Mouse (Mus musculus): ENCODE data around the gene Vps53. TPM values are rescaled to one million over a fixed set of nuclear protein-coding genes. Genes with fewer than 3 reads are reported as not detected.
"Not testable (repeated sequence)": the region's sequence is repeated elsewhere in the genome, so short reads cannot be mapped to it uniquely, and the experiment has no call there.

The Vps53 gene
- polyA plus RNA-seq (2016; fragmentation: Nextera tagmentation; extraction: Ambion mirVana): 21.2 and 22.9 TPM in 2 replicates

DNA sequence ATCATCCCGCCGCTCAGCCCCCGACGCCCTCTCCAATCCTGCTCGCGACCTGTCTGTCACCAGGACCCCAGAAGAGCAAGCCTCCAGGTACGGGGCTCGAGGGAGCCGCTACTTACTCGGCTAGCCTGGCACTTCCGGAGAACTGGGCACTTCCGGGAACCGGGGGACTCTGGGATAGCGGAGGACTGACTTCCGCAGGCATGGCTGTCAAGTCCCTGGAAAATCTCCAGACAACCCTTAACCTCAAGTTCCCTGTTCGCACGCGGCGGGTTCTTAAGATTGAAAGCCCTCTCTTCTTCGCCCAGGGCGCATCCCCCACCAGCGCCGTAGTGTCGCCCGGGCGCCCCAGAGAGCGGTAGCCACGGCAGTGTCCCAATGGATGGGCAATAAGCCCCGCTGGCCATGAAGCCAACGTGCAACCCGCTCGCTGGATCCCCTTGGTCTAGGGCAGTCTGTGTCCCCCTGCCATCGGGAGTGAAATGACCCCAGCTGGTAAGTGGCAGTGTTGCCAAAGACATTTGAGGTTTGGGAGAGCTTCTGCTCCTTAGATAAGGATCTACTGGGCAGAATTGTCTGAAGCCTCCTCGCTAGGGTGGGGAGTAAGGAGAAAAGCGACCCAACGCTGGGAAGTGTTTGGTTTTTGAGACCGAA lies at the start of gene Vps53, which contains the start of gene Fam57a:
Vps53 (minus strand) TSS at position 153 of the 651 bp plus-strand sequence.
Fam57a (plus strand) TSS at position 177 of the 651 bp plus-strand sequence.
- H3K27me3 ChIP-seq (replicated peaks): no peaks in the 10 kb centered on the region
- peak within 1 kb of the TSS; percentile 93 for H3K4me2 ChIP-seq
- H3K4me1 ChIP-seq: peaks cover 17% of the 10 kb centered on the region
- no peaks in the 10 kb centered on the region for H3K9me3 ChIP-seq (replicated peaks)
- peak within 1 kb of the TSS; percentile 84 for H3K9ac ChIP-seq
- H3K36me3 ChIP-seq: peaks cover 18% of the 10 kb centered on the region
- peak; percentile 89 for ATAC-seq
- peak within 1 kb of the TSS; percentile 78 for H3K27ac ChIP-seq
- WGBS (ENCODE audit: insufficient replicate concordance): 0% methylated on average over 37 of the region's 37 CpGs
- H3K4me3 ChIP-seq: peak within 1 kb of the TSS; percentile 94

DNA sequence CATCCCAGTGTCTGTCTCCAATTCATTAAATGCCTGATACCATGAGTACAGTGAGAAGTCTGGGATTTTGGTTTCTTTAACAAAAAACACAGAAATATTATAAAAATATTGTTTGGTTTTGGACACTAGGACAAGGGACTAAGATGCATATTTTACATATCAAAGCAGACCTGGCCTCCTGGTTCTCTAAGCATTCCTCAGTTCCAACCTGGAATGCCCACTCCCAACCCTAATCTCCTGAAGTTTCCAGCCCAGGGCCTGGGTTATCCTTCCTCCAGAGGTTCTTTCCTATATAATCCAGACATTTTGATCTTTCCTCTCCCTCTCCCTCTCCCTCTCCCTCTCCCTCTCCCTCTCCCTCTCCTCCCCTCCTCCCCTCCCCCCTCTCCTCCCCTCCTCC lies 45.6 kb upstream of the Vps53 start:
- H3K4me3 ChIP-seq: no peak overlapping the region
- no peak overlapping the region for H3K4me2 ChIP-seq
- no peaks in the 10 kb centered on the region for H3K27me3 ChIP-seq (replicated peaks)
- no peak overlapping the region for H3K9ac ChIP-seq
- H3K27ac ChIP-seq: no peak overlapping the region
- no peaks in the 10 kb centered on the region for H3K9me3 ChIP-seq (replicated peaks)
- ATAC-seq: no peak
- no peaks in the 10 kb centered on the region for H3K4me1 ChIP-seq
- H3K36me3 ChIP-seq: peaks cover 54% of the 10 kb centered on the region

DNA sequence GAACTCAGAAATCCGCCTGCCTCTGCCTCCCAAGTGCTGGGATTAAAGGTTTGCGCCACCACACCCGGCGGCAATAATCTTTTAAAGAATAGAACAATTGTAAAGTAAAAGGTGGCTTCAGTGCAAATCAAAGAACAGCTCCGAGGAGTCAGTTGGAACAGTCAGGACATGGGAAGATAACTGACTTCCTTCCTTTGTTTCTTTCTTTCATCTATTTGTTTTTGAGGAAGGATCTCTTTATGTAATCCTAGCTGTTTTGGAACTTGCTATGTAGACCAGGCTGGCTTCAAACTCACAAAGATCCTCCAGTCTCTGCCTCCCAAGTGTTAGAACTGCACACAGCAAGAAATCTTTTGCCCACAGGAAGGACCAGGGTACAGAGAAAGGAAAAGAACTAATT lies 45.2 kb upstream of the Vps53 start:
- ATAC-seq: no peak
- Histone ChIP-seq H3K27me3 (replicated peaks) (no peaks in the 10 kb centered on the region), H3K4me1 (no peaks in the 10 kb centered on the region), H3K36me3 (peaks cover 58% of the 10 kb centered on the region), H3K27ac (no peak overlapping the region), H3K4me3 (no peak overlapping the region), H3K9ac (no peak overlapping the region), H3K9me3 (replicated peaks) (no peaks in the 10 kb centered on the region), H3K4me2 (no peak overlapping the region)
- 81% methylated on average over 5 of the region's 5 CpGs for WGBS (ENCODE audit: insufficient replicate concordance)

DNA sequence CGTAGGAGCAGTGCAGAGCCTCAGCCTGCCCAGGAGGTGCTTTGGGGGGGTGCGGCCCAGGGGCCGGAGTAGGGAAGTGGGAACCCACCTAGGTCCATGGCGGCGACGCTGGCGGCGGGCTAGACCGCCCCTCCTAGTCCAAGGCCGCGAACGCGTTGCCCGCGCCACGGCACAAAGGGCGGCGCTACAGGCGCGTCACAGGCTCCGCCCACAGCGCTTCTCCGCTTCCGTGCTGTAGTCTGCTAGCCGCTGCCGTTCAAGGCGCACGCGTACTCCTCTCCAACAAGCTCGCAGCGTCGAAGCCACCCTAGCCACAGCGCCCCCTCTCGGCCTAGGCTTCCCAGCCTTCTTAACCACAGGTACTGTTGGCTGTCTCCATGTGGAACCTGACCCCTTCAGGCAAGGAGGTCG lies 37.9 kb upstream of the Vps53 start, which contains the start of the genes Dbil5 and Gemin4:
Dbil5 (plus strand) TSS at position 219 of the 411 bp plus-strand sequence.
Gemin4 (minus strand) TSS at position 275 of the 411 bp plus-strand sequence.
- peak; percentile 98 for ATAC-seq
- Histone ChIP-seq H3K27ac (peak within 1 kb of the TSS; percentile 83), H3K4me2 (peak within 1 kb of the TSS; percentile 96), H3K9ac (peak within 1 kb of the TSS; percentile 93), H3K27me3 (replicated peaks) (no peaks in the 10 kb centered on the region), H3K9me3 (replicated peaks) (no peaks in the 10 kb centered on the region), H3K4me1 (peaks cover 27% of the 10 kb centered on the region), H3K4me3 (peak within 1 kb of the TSS; percentile 86), H3K36me3 (peaks cover 48% of the 10 kb centered on the region)
- under 1% methylated on average over 35 of the region's 35 CpGs for WGBS (ENCODE audit: insufficient replicate concordance)

DNA sequence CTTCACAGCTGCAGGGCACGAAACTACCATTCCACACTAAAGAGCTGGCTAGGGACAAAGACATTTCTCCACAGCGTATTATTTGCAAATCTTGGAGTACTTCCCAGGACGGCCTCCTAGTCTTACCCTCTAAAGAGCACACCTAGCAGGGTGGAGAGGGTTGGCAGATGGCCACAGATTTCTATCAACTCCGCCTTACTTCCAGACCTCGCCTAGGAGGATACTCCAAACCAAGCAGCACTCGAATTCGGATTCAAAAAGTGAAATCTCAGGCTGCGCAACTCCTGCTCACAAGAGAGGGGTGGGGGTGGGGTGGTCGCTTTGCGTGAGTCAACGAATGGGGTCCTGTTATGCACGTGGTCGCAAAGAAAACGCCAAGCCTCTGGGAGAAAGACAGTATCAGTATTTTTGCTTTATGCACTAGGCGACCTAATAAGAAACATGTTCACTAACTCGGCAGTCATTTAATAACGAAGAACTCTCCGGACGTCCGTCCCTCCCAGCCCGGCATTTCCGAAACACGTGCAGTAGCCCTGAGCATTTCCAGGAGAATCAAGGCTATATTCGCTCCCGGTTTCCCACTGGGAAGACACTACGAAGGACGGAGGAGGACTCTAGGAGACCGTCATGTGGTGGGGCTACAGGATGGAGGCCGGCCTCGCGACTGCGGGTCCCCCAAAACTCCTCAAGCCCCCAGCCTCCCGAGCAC lies 37.4 kb upstream of the Vps53 start:
- peaks cover 48% of the 10 kb centered on the region for H3K36me3 ChIP-seq
- peak overlapping the region; percentile 83 for H3K27ac ChIP-seq
- WGBS (ENCODE audit: insufficient replicate concordance): 3% methylated on average over 33 of the region's 33 CpGs
- H3K4me1 ChIP-seq: peaks cover 27% of the 10 kb centered on the region
- H3K27me3 ChIP-seq (replicated peaks): no peaks in the 10 kb centered on the region
- peak overlapping the region; percentile 86 for H3K4me3 ChIP-seq
- H3K9ac ChIP-seq: peak overlapping the region; percentile 93
- no peaks in the 10 kb centered on the region for H3K9me3 ChIP-seq (replicated peaks)
- ATAC-seq: no peak; the same call in 1 of the 2 replicates
- H3K4me2 ChIP-seq: peak overlapping the region; percentile 96

DNA sequence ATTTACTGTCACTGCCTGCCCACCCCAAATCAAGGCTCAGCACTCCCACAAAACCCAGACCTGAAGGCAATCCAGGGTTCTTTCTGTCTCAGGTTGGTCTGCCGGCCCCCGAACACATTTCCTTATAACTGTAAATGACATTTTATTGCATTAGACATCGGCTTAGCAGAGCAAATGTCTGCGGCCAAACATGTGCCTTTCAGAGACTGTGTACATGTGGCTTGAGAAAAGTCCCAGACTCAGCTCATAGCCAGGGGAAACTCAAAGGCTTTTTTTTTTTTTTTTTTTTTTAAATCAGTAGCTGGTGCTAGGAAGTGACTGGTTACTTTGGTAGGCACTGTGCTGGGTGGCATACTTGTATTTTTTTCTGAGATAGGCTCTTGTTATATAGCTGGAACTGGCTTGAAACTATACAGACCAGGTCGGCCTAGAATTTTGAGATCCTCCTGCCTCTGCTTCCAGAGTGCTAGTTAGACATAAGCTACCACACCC lies 36.6 kb upstream of the Vps53 start:
- H3K4me1 ChIP-seq: peaks cover 27% of the 10 kb centered on the region
- peaks cover 49% of the 10 kb centered on the region for H3K36me3 ChIP-seq
- peak overlapping the region; percentile 93 for H3K9ac ChIP-seq
- WGBS (ENCODE audit: insufficient replicate concordance): 76% methylated on average over 5 of the region's 5 CpGs
- peak overlapping the region; percentile 86 for H3K4me3 ChIP-seq
- no peaks in the 10 kb centered on the region for H3K9me3 ChIP-seq (replicated peaks)
- ATAC-seq: no peak
- H3K4me2 ChIP-seq: peak overlapping the region; percentile 96
- peak overlapping the region; percentile 83; the same call in 1 of the 2 replicates for H3K27ac ChIP-seq
- H3K27me3 ChIP-seq (replicated peaks): no peaks in the 10 kb centered on the region

DNA sequence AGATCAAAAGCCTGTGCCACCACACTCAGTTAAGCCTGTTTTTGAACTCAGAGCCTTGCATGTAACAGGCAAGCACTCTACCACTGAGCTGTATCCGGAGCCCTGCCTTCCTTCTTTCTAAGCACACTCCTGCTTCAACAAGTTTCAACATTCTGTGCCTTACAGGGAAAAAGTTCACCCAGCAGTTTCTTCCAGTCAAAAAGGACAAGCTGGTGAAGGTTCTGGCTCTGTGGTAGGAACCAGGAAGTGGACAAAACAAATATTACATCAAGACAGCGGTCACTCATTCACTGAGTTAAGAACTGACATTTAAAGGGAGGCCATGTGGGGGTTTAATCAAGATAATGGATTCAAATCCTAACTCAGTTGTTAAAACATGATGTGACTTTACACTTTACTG lies 35.6 kb upstream of the Vps53 start:
- Histone ChIP-seq H3K9me3 (replicated peaks) (no peaks in the 10 kb centered on the region), H3K9ac (no peak overlapping the region), H3K4me2 (no peak overlapping the region), H3K36me3 (peaks cover 50% of the 10 kb centered on the region), H3K4me3 (no peak overlapping the region), H3K27me3 (replicated peaks) (no peaks in the 10 kb centered on the region), H3K27ac (no peak overlapping the region), H3K4me1 (peaks cover 27% of the 10 kb centered on the region)
- no peak for ATAC-seq
- 87% methylated on average over 2 of the region's 2 CpGs for WGBS (ENCODE audit: insufficient replicate concordance)

DNA sequence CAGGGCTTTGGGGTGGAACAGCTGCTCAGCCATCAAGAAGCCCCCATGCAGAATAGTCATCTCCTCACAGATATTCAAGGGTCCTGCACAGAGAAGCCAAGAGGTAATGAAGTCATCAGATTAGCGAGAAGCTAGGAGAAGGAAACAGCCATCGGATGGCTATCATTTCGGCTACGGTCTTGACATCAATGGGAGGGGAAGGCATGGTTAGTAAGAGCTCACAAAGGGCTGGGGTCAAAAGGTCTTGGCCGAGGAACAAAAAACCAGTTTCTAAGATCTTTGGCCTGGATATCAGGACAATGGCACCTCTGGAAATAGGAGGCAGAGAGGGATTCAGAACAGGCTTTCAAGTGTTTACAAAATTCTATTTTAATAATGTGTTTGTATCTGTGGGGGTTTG lies 34.4 kb upstream of the Vps53 start:
- Histone ChIP-seq H3K27ac (no peak overlapping the region), H3K4me3 (no peak overlapping the region), H3K9ac (no peak overlapping the region), H3K4me2 (no peak overlapping the region), H3K9me3 (replicated peaks) (no peaks in the 10 kb centered on the region), H3K4me1 (peaks cover 27% of the 10 kb centered on the region), H3K27me3 (replicated peaks) (no peaks in the 10 kb centered on the region), H3K36me3 (peaks cover 54% of the 10 kb centered on the region)
- 72% methylated on average over 5 of the region's 5 CpGs for WGBS (ENCODE audit: insufficient replicate concordance)
- ATAC-seq: no peak

DNA sequence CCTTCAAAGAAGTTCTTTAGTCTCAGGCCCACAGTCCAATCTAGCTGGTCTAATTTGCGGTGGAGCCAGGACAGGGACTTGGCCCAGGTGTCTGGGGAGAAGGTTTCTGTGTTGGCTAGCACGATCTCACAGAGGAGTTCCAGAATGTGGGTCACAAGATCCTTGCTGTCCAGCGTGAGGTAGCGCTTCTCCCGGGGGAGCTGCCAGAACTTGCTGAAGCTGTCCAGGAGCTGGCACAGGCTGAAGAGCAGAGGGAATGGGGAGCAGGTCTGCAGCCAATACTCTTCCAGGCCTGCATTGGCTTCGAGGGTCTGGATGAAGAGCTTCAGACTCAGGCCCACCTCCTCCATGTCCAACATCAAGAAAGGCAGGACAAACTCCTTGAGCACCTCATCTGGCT lies 32.1 kb upstream of the Vps53 start:
- H3K36me3 ChIP-seq: peaks cover 73% of the 10 kb centered on the region
- H3K4me1 ChIP-seq: peaks cover 15% of the 10 kb centered on the region
- H3K4me2 ChIP-seq; H3K27ac ChIP-seq; ATAC-seq; H3K9ac ChIP-seq; H3K9me3 ChIP-seq (replicated peaks); H3K27me3 ChIP-seq (replicated peaks); H3K4me3 ChIP-seq: not testable (repeated sequence)
- WGBS (ENCODE audit: insufficient replicate concordance): 77% methylated on average over 5 of the region's 6 CpGs

DNA sequence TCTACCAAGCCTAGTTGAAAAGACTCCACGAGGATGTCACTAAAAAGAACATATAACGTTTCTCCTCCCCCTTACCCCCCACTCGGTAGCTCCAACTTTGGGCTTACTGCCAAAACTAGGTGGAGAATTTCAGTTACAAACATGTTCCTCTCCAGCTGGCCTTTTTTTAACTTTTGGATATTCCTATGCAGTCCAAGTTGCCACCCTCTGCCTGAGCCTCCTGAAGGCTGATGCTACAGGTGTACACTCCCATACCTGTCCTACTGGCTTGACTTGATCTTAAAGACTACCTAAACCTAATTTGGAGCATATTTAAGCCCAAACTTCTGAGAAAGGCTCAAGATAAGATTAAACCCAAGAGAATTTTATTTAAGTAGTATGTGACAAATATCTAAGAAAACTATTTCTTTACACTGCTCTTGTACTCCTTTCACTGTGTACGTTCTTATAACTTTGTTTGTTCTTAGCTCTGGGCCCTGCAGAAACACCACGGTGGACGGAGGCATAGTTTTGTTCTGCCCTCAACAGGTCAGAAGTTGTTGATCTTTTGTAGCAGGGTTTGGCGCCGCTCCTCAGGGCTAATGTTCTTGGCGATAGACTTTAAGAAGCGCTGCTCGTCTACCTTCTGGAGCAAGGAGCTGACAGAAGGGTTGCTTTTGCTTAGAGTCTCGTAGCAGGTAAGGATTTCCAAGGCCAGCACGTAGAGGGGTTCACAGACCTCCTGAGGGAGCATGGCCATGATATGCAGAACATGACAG lies 31.0 kb upstream of the Vps53 start:
- Histone ChIP-seq H3K27ac (no peak overlapping the region), H3K36me3 (peaks cover 73% of the 10 kb centered on the region), H3K9me3 (replicated peaks) (no peaks in the 10 kb centered on the region), H3K4me2 (no peak overlapping the region), H3K4me3 (no peak overlapping the region), H3K9ac (no peak overlapping the region), H3K4me1 (peaks cover 4% of the 10 kb centered on the region; the same call in 1 of the 2 replicates), H3K27me3 (replicated peaks) (no peaks in the 10 kb centered on the region)
- 80% methylated on average over 13 of the region's 13 CpGs for WGBS (ENCODE audit: insufficient replicate concordance)
- no peak for ATAC-seq

DNA sequence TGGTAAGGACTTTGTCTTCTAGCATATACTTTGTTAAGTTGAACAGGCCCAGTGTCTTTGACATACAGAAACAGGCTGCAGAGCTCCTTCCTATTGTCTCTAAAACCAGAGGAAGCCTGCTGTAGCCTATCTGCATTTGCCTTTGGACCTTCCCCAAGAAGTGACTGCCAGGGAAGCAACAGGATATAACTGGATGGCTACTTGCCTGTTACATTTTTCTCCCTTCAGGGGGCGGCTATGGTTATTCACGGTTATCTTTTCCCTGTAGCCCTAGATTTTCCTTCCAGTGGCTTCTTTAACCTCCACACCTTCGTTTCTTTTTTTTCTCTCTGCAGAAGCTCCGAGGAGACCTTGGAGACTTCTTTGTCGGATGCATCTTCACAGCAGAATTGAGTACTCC lies 27.3 kb upstream of the Vps53 start:
- Histone ChIP-seq H3K4me1 (peaks cover 15% of the 10 kb centered on the region), H3K27me3 (replicated peaks) (peaks cover 22% of the 10 kb centered on the region), H3K4me3 (no peak overlapping the region), H3K9me3 (replicated peaks) (no peaks in the 10 kb centered on the region), H3K27ac (no peak overlapping the region), H3K4me2 (no peak overlapping the region), H3K36me3 (peaks cover 50% of the 10 kb centered on the region), H3K9ac (no peak overlapping the region)
- 72% methylated on average over 5 of the region's 5 CpGs for WGBS (ENCODE audit: insufficient replicate concordance)
- no peak for ATAC-seq
